ENCODE assay signal across 21 mouse cellular contexts in genomic region chr4:81396883-81397282, GRCm38 (mm10). TPM values are rescaled to one million over a fixed set of nuclear protein-coding genes. Genes with fewer than 3 reads are reported as not detected.
"Had no signal": no experiment of that assay in that cellular context is flagged by ENCODE, and none has a peak within 500 bp of the region (broad histone marks: within the 10 kb centered on the region; RNA-seq: fewer than 3 reads in every experiment).

No protein-coding gene starts in this region.

- ATAC-seq: intestine, embryonic 15.5 days; midbrain, embryonic 13.5 days; midbrain, embryonic 16.5 days had no signal

- H3K9me3 ChIP-seq: intestine, embryonic 15.5 days; liver, embryonic 13.5 days; midbrain, embryonic 10.5 days; midbrain, embryonic 13.5 days; neural tube, embryonic 13.5 days; stomach, embryonic 15.5 days had no signal

- H3K4me3 ChIP-seq: intestine, embryonic 15.5 days; layer of hippocampus, adult 2 months; liver, embryonic 13.5 days; midbrain, embryonic 10.5 days; midbrain, embryonic 13.5 days; myocyte; neural tube, embryonic 13.5 days; stomach, embryonic 15.5 days had no signal

- H3K4me1 ChIP-seq: intestine, embryonic 15.5 days; liver, embryonic 13.5 days; midbrain, embryonic 10.5 days; midbrain, embryonic 13.5 days; neural tube, embryonic 13.5 days; stomach, embryonic 15.5 days had no signal

- H3K27me3 ChIP-seq: intestine, embryonic 15.5 days; liver, embryonic 13.5 days; midbrain, embryonic 13.5 days; neural tube, embryonic 13.5 days; stomach, embryonic 15.5 days had no signal

- DNase-seq: kidney, adult 8-10 months; kidney, postnatal 10 days; layer of hippocampus, adult 9-11 months; liver, embryonic 13.5 days; lung, adult 2 months; lung, postnatal 14 days; lung, postnatal 4 days; retina, postnatal 1 day; right cerebral cortex, postnatal 25 days; spleen, adult 18-20 months; thymus, postnatal 36 days had no signal

- H3K9ac ChIP-seq: intestine, embryonic 15.5 days; liver, embryonic 13.5 days; midbrain, embryonic 13.5 days; neural tube, embryonic 13.5 days; stomach, embryonic 15.5 days had no signal

- H3K4me2 ChIP-seq: intestine, embryonic 15.5 days; liver, embryonic 13.5 days; midbrain, embryonic 13.5 days; neural tube, embryonic 13.5 days; stomach, embryonic 15.5 days had no signal

- H3K36me3 ChIP-seq: intestine, embryonic 15.5 days; liver, embryonic 13.5 days; stomach, embryonic 15.5 days had no signal

- H3K27ac ChIP-seq: intestine, embryonic 15.5 days; layer of hippocampus, adult 2 months; liver, embryonic 13.5 days; midbrain, embryonic 10.5 days; midbrain, embryonic 13.5 days; neural tube, embryonic 13.5 days; stomach, embryonic 15.5 days had no signal

RNA-seq across cellular contexts. Expression of gene Mpdz, which starts 45.7 kb away (rescaled TPM):
- total RNA-seq: monocyte, adult 5-6 weeks; neutrophil, adult 5-6 weeks had no signal
